11 mouse cellular contexts compared by ENCODE assay signal in genomic region chr3:86056678-86057077, GRCm38 (mm10). TPM values are rescaled to one million over a fixed set of nuclear protein-coding genes. Genes with fewer than 3 reads are reported as not detected.
DNase-seq lines count a peak whose midpoint lies in the region; ATAC-seq lines count a peak whose summit lies in the region.
"Had no signal": no experiment of that assay in that cellular context is flagged by ENCODE, and none has a peak within 500 bp of the region (broad histone marks: within the 10 kb centered on the region; RNA-seq: fewer than 3 reads in every experiment).

No protein-coding gene starts in this region.

- H3K4me1 ChIP-seq in intestine, embryonic 14.5 days (replicated peaks; ENCODE audit: control insufficient read depth, insufficient read depth, low read length): no peaks in the 10 kb centered on the region
- H3K4me1 ChIP-seq in intestine, embryonic 15.5 days (replicated peaks): 0 out of 2 replicates have a peak, but pooled peaks cover 7% of the 10 kb centered on the region
- peaks cover 5% of the 10 kb centered on the region; the same call in 1 of the 2 replicates for H3K4me1 ChIP-seq in embryonic facial prominence, embryonic 12.5 days
- no peaks in the 10 kb centered on the region for H3K4me1 ChIP-seq in intestine, embryonic 16.5 days (ENCODE audit: control insufficient read depth, insufficient read depth, low read length)
- H3K4me1 ChIP-seq: neural tube, embryonic 12.5 days had no signal

- peak; percentile 32 for DNase-seq in intestine, embryonic 14.5 days (ENCODE audit: low spot score)
- peak; percentile 65 for DNase-seq in lung, postnatal 25 days (ENCODE audit: low spot score)
- no peak for DNase-seq in retina, embryonic 14.5 days (ENCODE audit: low spot score)
- DNase-seq in cerebellum, adult 18-20 months: no peak

- H3K4me3 ChIP-seq in intestine, embryonic 14.5 days (ENCODE audit: low read depth, low read length): no peak overlapping the region
- H3K4me3 ChIP-seq in intestine, embryonic 15.5 days (replicated peaks): no peak overlapping the region
- H3K4me3 ChIP-seq in embryonic facial prominence, embryonic 12.5 days: no peak overlapping the region
- H3K4me3 ChIP-seq in intestine, embryonic 16.5 days (ENCODE audit: low read length): no peak overlapping the region
- H3K4me3 ChIP-seq: limb, embryonic 15.5 days; neural tube, embryonic 12.5 days had no signal

- H3K9ac ChIP-seq in intestine, embryonic 14.5 days (ENCODE audit: low read length): no peak overlapping the region
- H3K9ac ChIP-seq in intestine, embryonic 15.5 days: no peak overlapping the region
- no peak overlapping the region for H3K9ac ChIP-seq in embryonic facial prominence, embryonic 12.5 days
- H3K9ac ChIP-seq in intestine, embryonic 16.5 days (ENCODE audit: low read depth, low read length): no peak overlapping the region
- H3K9ac ChIP-seq: limb, embryonic 15.5 days; neural tube, embryonic 12.5 days had no signal

- no peak overlapping the region for H3K27ac ChIP-seq in intestine, embryonic 14.5 days (ENCODE audit: low read depth)
- H3K27ac ChIP-seq in intestine, embryonic 15.5 days: no peak overlapping the region
- H3K27ac ChIP-seq in embryonic facial prominence, embryonic 12.5 days: 0 out of 2 replicates have a peak overlapping the region, but pooled peaks have one; percentile 13
- H3K27ac ChIP-seq in intestine, embryonic 16.5 days (ENCODE audit: low read length): no peak overlapping the region
- H3K27ac ChIP-seq: limb, embryonic 15.5 days; neural tube, embryonic 12.5 days had no signal

- 75% methylated on average over 4 of the region's 4 CpGs for whole genome bisulfite sequencing in intestine, embryonic 14.5 days
- 63% methylated on average over 4 of the region's 4 CpGs for WGBS in intestine, embryonic 15.5 days
- WGBS in embryonic facial prominence, embryonic 12.5 days: 67% methylated on average over 4 of the region's 4 CpGs
- WGBS in intestine, embryonic 16.5 days: 67% methylated on average over 4 of the region's 4 CpGs

- ATAC-seq in intestine, embryonic 14.5 days (replicated peaks; ENCODE audit: low FRiP score, low TSS enrichment, low read depth): no peak
- no peak for ATAC-seq in intestine, embryonic 15.5 days
- ATAC-seq in embryonic facial prominence, embryonic 12.5 days (ENCODE audit: insufficient number of reproducible peaks, insufficient read depth, low FRiP score, low TSS enrichment): no peak
- ATAC-seq in intestine, embryonic 16.5 days: peak; percentile 31; the same call in 1 of the 2 replicates
- no peak for ATAC-seq in megakaryocyte-erythroid progenitor cell, adult 5-6 weeks (replicated peaks; ENCODE audit: low FRiP score, low TSS enrichment, poor library complexity, severe bottlenecking)

- H3K4me2 ChIP-seq in intestine, embryonic 14.5 days (ENCODE audit: low read length): no peak overlapping the region
- no peak overlapping the region for H3K4me2 ChIP-seq in intestine, embryonic 15.5 days (replicated peaks)
- H3K4me2 ChIP-seq in embryonic facial prominence, embryonic 12.5 days (replicated peaks): no peak overlapping the region
- H3K4me2 ChIP-seq in intestine, embryonic 16.5 days (ENCODE audit: low read depth, low read length): no peak overlapping the region
- H3K4me2 ChIP-seq: limb, embryonic 15.5 days; neural tube, embryonic 12.5 days had no signal

- H3K36me3 ChIP-seq in intestine, embryonic 14.5 days (ENCODE audit: control insufficient read depth, insufficient read depth, low read length): no peaks in the 10 kb centered on the region
- no peaks in the 10 kb centered on the region for H3K36me3 ChIP-seq in intestine, embryonic 15.5 days
- H3K36me3 ChIP-seq in embryonic facial prominence, embryonic 12.5 days: no peaks in the 10 kb centered on the region
- H3K36me3 ChIP-seq in intestine, embryonic 16.5 days (ENCODE audit: control insufficient read depth, insufficient read depth, low read length): no peaks in the 10 kb centered on the region
- H3K36me3 ChIP-seq: limb, embryonic 15.5 days; neural tube, embryonic 12.5 days had no signal

- H3K9me3 ChIP-seq in intestine, embryonic 14.5 days (ENCODE audit: control insufficient read depth, low read length): no peaks in the 10 kb centered on the region
- no peaks in the 10 kb centered on the region for H3K9me3 ChIP-seq in intestine, embryonic 15.5 days
- no peaks in the 10 kb centered on the region for H3K9me3 ChIP-seq in embryonic facial prominence, embryonic 12.5 days
- no peaks in the 10 kb centered on the region for H3K9me3 ChIP-seq in intestine, embryonic 16.5 days (ENCODE audit: control insufficient read depth, low read length)
- H3K9me3 ChIP-seq: limb, embryonic 15.5 days; neural tube, embryonic 12.5 days had no signal

- no peaks in the 10 kb centered on the region for H3K27me3 ChIP-seq in intestine, embryonic 14.5 days (replicated peaks; ENCODE audit: control insufficient read depth, insufficient read depth, low read length)
- H3K27me3 ChIP-seq in intestine, embryonic 15.5 days (replicated peaks): no peaks in the 10 kb centered on the region
- H3K27me3 ChIP-seq in embryonic facial prominence, embryonic 12.5 days: no peaks in the 10 kb centered on the region
- no peaks in the 10 kb centered on the region for H3K27me3 ChIP-seq in intestine, embryonic 16.5 days (replicated peaks; ENCODE audit: control insufficient read depth, insufficient read depth, low read length)
- H3K27me3 ChIP-seq: limb, embryonic 15.5 days; neural tube, embryonic 12.5 days had no signal

RNA-seq across cellular contexts. Expression of gene Prss48, which starts 54.4 kb away (rescaled TPM):
- polyA plus RNA-seq in intestine, embryonic 14.5 days (2014; fragmentation: Nextera tagmentation; extraction: Ambion mirVana): 0.44 and 0.58 TPM in 2 replicates
- 0.15 and 0.47 TPM in 2 replicates for polyA plus RNA-seq in intestine, embryonic 15.5 days (2015; fragmentation: Nextera tagmentation; extraction: Ambion mirVana)
- not detected in 2 replicates for polyA plus RNA-seq in embryonic facial prominence, embryonic 12.5 days (2016; fragmentation: Nextera tagmentation; extraction: Ambion mirVana)
- not detected in 2 replicates for polyA plus RNA-seq in intestine, embryonic 16.5 days (2015; fragmentation: Nextera tagmentation; extraction: Ambion mirVana)
- total RNA-seq in megakaryocyte-erythroid progenitor cell, adult 5-6 weeks (2014; fragmentation: Nextera tagmentation): not detected in 2 replicates
- not detected in 2 replicates for total RNA-seq in megakaryocyte-erythroid progenitor cell, adult 5-6 weeks (2017)
- polyA plus RNA-seq: brain, embryonic 14.5 days; limb, embryonic 15.5 days; neural tube, embryonic 12.5 days had no signal

Comparison
In these comparisons a context has a peak if more than half of its experiments do, and no peak if none do; other contexts are left out.
1. DNase-seq: peak in intestine, embryonic 14.5 days (single experiment) and lung, postnatal 25 days (single experiment); none in retina, embryonic 14.5 days (single experiment) and cerebellum, adult 18-20 months (0 of 2).